Mouse (Mus musculus): ENCODE results near the gene 2310002L09Rik.
"Not testable (repeated sequence)": the region's sequence is repeated elsewhere in the genome, so short reads cannot be mapped to it uniquely, and the experiment has no call there.

Gene 2310002L09Rik

GRCm38 (mm10) chr4:73950375-73950896 lies at the start of gene 2310002L09Rik:
2310002L09Rik (minus strand) TSS chr4:73950846.
- no peak for DNase-seq (ENCODE audit: low spot score)

DNA sequence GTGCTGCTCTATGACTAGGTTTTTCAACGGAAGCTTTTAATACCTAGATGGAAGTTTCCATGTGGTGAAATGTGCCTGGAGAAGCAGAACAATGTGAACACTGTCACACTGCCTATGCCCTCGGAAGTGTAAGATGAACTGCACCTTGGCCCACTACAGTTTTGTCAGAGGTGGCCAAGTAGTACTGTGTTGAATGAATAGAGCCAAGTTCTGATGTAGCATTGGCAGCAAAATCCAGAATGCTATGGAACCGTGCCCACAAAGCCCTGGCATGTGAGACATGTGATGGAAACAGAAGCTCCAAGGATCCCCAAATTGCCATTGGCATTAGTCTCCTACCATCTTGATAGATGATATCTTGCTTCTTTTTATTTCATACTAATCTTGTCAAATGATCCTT lies 29.8 kb upstream of the 2310002L09Rik start:
- no peak for DNase-seq (ENCODE audit: low spot score)

DNA sequence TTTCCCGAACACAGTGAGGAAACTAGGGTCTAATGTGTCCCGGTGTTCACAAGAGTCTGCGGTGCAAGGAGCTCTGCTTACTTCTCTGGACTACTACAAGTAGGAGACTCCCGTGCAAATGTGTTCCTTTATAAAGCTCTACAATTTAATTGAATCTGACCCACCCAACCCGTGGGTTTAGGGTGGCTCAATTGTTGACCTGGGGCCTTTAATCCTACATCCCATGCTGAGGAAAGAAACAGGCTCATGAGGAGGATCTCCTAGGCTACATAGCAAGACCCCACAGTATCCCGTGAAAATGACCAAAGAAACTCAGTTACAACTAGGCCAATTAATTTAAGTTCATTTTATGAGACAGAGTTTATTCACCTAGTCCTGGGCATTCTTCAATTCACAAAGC lies 30.0 kb downstream of the 2310002L09Rik start, which contains the start of gene Gm11756:
Gm11756 (minus strand) TSS at position 101 of the 400 bp plus-strand sequence.
- DNase-seq (ENCODE audit: low spot score) = not testable (repeated sequence)

DNA sequence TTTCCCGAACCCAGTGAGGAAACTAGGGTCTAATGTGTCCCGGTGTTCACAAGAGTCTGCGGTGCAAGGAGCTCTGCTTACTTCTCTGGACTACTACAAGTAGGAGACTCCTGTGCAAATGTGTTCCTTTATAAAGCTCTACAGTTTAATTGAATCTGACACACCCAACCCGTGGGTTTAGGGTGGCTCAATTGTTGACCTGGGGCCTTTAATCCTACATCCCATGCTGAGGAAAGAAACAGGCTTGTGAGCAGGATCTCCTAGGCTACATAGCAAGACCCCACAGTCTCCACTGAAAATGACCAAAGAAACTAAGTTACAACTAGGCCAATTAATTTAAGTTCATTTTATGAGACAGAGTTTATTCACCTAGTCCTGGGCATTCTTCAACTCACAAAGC lies 44.8 kb downstream of the 2310002L09Rik start, which contains the start of gene Gm13871:
Gm13871 (minus strand) TSS at position 101 of the 400 bp plus-strand sequence.
- not testable (repeated sequence) for DNase-seq (ENCODE audit: low spot score)

GRCm38 (mm10) chr4:73891012-73891411 lies 59.6 kb downstream of the 2310002L09Rik start, which contains the start of gene Gm11757:
Gm11757 (minus strand) TSS chr4:73891112.
- DNase-seq (ENCODE audit: low spot score) = not testable (repeated sequence)
